Mouse (Mus musculus): ENCODE results near the gene Gck.

- TF ChIP-seq POLR2A (IDR thresholded peaks at IDR 0.05; ENCODE audit: insufficient read depth, low read length) (no peak), CTCF (IDR thresholded peaks at IDR 0.05; ENCODE audit: low read depth, low read length) (no peak), EP300 (IDR thresholded peaks at IDR 0.05; ENCODE audit: insufficient read depth, low read depth, low read length) (no peak)
Measured at GRCm38 (mm10) chr11:5902390-5902789, 47.5 kb downstream of the Gck start.

Measured in ES-Bruce4 (cell line).